Mouse (Mus musculus) layer of hippocampus, adult 18-20 months (tissue): ENCODE measurements around the gene Scyl2. TPM values are rescaled to one million over a fixed set of nuclear protein-coding genes. Genes with fewer than 3 reads are reported as not detected.
"Not testable (repeated sequence)": the region's sequence is repeated elsewhere in the genome, so short reads cannot be mapped to it uniquely, and the experiment has no call there.

Source experiments
- DNase-seq, 2 experiments: peaks; one replicate each; pipeline ENCODE4 v3.0.0; 2022; ENCODE audit warnings: low spot score in 2 of 2
- total RNA-seq, 2 experiments: library from RNA; stranded (reverse); gene quantifications; 2 replicates each; pipeline ENCODE4 v1.2.3; 2021

Gene Scyl2
- total RNA-seq, 2 experiments from 2014 or later: 26.7 to 27.6 TPM

GRCm38 (mm10) chr10:89680517-89680916 is 5.6 kb downstream of the Scyl2 start:
- no peak for DNase-seq

- DNase-seq: no peak
Observed at GRCm38 (mm10) chr10:89679448-89679847, 6.6 kb downstream of the Scyl2 start.

- DNase-seq: no peak
Observed at GRCm38 (mm10) chr10:89678054-89678453, 8.0 kb downstream of the Scyl2 start.

GRCm38 (mm10) chr10:89676609-89677008 is 9.5 kb downstream of the Scyl2 start:
- DNase-seq: no peak

GRCm38 (mm10) chr10:89670371-89670770 is 15.7 kb downstream of the Scyl2 start:
- DNase-seq: not testable (repeated sequence)

- DNase-seq: no peak
Observed at GRCm38 (mm10) chr10:89667571-89667970, 18.5 kb downstream of the Scyl2 start.

GRCm38 (mm10) chr10:89665679-89666078 is 20.4 kb downstream of the Scyl2 start:
- DNase-seq: no peak

GRCm38 (mm10) chr10:89664977-89665645 is 21.0 kb downstream of the Scyl2 start:
- peak in 1 of 2 experiments; percentile 60 for DNase-seq

- peak; percentile 48 to 82 for DNase-seq
Observed at GRCm38 (mm10) chr10:89656366-89656765, 29.7 kb downstream of the Scyl2 start.

GRCm38 (mm10) chr10:89652912-89653311 is 33.2 kb downstream of the Scyl2 start:
- DNase-seq: peak in 1 of 2 experiments; percentile 62

GRCm38 (mm10) chr10:89651691-89652090 is 34.4 kb downstream of the Scyl2 start:
- no peak for DNase-seq

- no peak for DNase-seq
Observed at GRCm38 (mm10) chr10:89646918-89647317, 39.2 kb downstream of the Scyl2 start.

GRCm38 (mm10) chr10:89637001-89637400 is 49.1 kb downstream of the Scyl2 start:
- DNase-seq: no peak

- DNase-seq: peak; percentile 22 to 34
Observed at GRCm38 (mm10) chr10:89635018-89635417, 51.1 kb downstream of the Scyl2 start.

GRCm38 (mm10) chr10:89633736-89634426 is 52.2 kb downstream of the Scyl2 start:
- DNase-seq: no peak

- no peak for DNase-seq
Observed at GRCm38 (mm10) chr10:89633121-89633520, 53.0 kb downstream of the Scyl2 start.

GRCm38 (mm10) chr10:89631831-89632230 is 54.3 kb downstream of the Scyl2 start:
- DNase-seq: no peak

GRCm38 (mm10) chr10:89630564-89630963 is 55.5 kb downstream of the Scyl2 start:
- no peak for DNase-seq

- peak in 1 of 2 experiments; percentile 70 for DNase-seq
Observed at GRCm38 (mm10) chr10:89630052-89630451, 56.0 kb downstream of the Scyl2 start.

GRCm38 (mm10) chr10:89626714-89627113 is 59.4 kb downstream of the Scyl2 start:
- no peak for DNase-seq

- DNase-seq: no peak
Observed at GRCm38 (mm10) chr10:89624196-89624595, 61.9 kb downstream of the Scyl2 start.

- DNase-seq: no peak
Observed at GRCm38 (mm10) chr10:89621129-89621528, 65.0 kb downstream of the Scyl2 start, which contains the start of gene Slc17a8. Gene Slc17a8 (minus strand): TSS chr10:89621253.

GRCm38 (mm10) chr10:89599311-89599710 is 86.8 kb downstream of the Scyl2 start:
- no peak for DNase-seq
